Mouse (Mus musculus) embryonic facial prominence, embryonic 13.5 days (tissue): Measurements from ENCODE around the gene Frmd4b. TPM values are rescaled to one million over a fixed set of nuclear protein-coding genes. Genes with fewer than 3 reads are reported as not detected.

Experiments
- ATAC-seq: fragments of 200-750 bp; cut with Nextera tagmentation; 2 replicates; pipeline ENCODE4 v1.8.0; 2017; ENCODE audit warnings: low read depth; ENCODE audit not compliant: insufficient number of reproducible peaks, insufficient read depth, low FRiP score, low TSS enrichment
- H3K27ac ChIP-seq: fragments of 300-500 bp; sonication (generic); 2 replicates; pipeline ENCODE4 v1.5.1; 2015; ENCODE audit warnings: moderate library complexity, mild to moderate bottlenecking, inconsistent platforms
- H3K27me3 ChIP-seq: fragments of 300-500 bp; sonication (generic); 2 replicates; pipeline ENCODE4 v1.6.1; 2015; ENCODE audit warnings: mild to moderate bottlenecking, inconsistent platforms
- H3K36me3 ChIP-seq: fragments of 300-500 bp; sonication (generic); 2 replicates; pipeline ENCODE4 v1.6.1; 2015; ENCODE audit warnings: mild to moderate bottlenecking, inconsistent platforms
- H3K4me1 ChIP-seq: fragments of 300-500 bp; sonication (generic); 2 replicates; pipeline ENCODE4 v1.6.1; 2015; ENCODE audit warnings: inconsistent platforms
- H3K4me2 ChIP-seq: fragments of 300-500 bp; sonication (generic); 2 replicates; pipeline ENCODE4 v1.6.1; 2015; ENCODE audit warnings: moderate library complexity, mild to moderate bottlenecking, inconsistent platforms
- H3K4me3 ChIP-seq: fragments of 300-500 bp; sonication (generic); 2 replicates; pipeline ENCODE4 v1.5.1; 2015; ENCODE audit warnings: mild to moderate bottlenecking, inconsistent platforms
- H3K9ac ChIP-seq: fragments of 300-500 bp; sonication (generic); 2 replicates; pipeline ENCODE4 v1.6.1; 2015; ENCODE audit warnings: mild to moderate bottlenecking, inconsistent platforms
- H3K9me3 ChIP-seq: fragments of 300-500 bp; sonication (generic); 2 replicates; pipeline ENCODE4 v1.6.1; 2016; ENCODE audit warnings: inconsistent platforms
- WGBS: fragments of 180-500 bp; shearing (Covaris S2); methylation state at CpG from one replicate; pipeline ENCODE4 v1.1.7; 2015; ENCODE audit warnings: mixed read lengths; 5-methylcytosine and 5-hydroxymethylcytosine counted together
- polyA plus RNA-seq: library from polyadenylated mRNA; unstranded; fragments of >200 nt; fragmentation: Nextera tagmentation; extraction: Ambion mirVana; gene quantifications from 2 replicates; pipeline ENCODE4 v1.2.1, GENCODE M21; 2015

The Frmd4b gene
- polyA plus RNA-seq, 1 experiment from 2014 or later: 13.5 TPM

DNA sequence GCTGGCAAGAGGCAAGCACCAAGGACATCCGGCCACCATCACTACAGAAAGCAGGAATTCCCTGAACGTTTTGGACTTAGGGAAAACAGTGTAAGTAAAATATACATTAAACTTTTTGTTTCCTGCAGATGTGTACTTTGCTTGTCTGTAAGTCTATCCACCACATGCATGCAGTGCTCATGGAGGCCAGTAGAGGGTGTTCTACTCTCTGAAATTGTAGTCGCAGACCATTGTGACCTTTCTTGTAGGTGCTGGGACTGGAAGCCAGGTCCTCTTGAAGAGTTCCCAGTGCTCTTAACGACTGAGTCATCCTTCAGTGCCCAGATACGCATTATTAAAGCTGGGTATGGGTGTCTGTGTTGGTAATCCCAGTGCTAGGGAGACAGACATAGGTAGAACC lies 126.3 kb downstream of the Frmd4b start:
- H3K4me1 ChIP-seq: peaks cover 23% of the 10 kb centered on the region
- H3K4me2 ChIP-seq: no peak overlapping the region
- 88% methylated on average over 5 of the region's 5 CpGs for WGBS
- H3K27ac ChIP-seq: no peak overlapping the region
- H3K36me3 ChIP-seq: no peaks in the 10 kb centered on the region
- H3K9ac ChIP-seq: no peak overlapping the region
- H3K4me3 ChIP-seq: no peak overlapping the region
- no peaks in the 10 kb centered on the region for H3K9me3 ChIP-seq
- no peak for ATAC-seq
- peaks cover 33% of the 10 kb centered on the region for H3K27me3 ChIP-seq

DNA sequence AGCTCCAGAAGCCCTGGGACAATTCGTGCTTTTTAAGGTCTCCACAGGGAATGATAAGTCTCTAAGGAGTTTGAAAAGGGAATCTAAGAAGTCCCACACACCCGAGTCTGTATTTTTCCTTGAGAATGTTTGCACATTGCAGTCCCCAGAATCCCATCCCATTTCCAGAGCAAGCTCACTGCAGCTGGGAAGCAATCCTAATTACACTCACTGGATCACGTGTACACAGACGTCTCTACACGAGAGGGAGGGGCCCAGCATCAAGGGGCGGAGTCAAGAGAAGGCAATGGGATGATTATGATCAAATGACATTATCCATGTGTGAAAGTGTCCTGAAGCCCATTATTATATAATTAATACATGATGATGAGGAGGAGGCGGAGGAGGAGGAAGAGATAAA lies 128.5 kb downstream of the Frmd4b start:
- Histone ChIP-seq H3K27ac (no peak overlapping the region), H3K36me3 (no peaks in the 10 kb centered on the region), H3K4me1 (peaks cover 26% of the 10 kb centered on the region), H3K4me3 (no peak overlapping the region), H3K9me3 (no peaks in the 10 kb centered on the region), H3K4me2 (peak overlapping the region; percentile 99), H3K9ac (no peak overlapping the region), H3K27me3 (peaks cover 47% of the 10 kb centered on the region)
- ATAC-seq: no peak
- WGBS: 29% methylated on average over 7 of the region's 7 CpGs

DNA sequence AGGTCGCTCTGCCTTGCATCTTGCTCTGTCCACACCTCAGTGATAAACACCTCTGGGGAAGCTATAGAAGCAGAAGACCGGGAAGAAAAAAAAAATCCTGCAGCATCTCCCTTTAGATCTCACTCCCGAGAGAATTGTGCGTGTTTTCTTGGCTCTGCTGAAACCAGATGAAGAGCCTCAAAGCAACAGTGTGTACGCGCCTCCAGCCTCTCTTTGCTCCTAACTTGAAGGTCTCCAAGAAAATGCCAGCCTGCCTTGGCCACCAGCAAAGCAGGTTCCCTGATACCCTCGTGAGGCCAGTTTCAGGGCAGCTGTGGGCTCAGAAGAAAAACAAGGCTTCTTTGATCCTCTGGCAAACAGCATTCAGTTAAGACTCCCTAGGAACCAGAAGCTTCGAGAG lies 129.1 kb downstream of the Frmd4b start:
- Histone ChIP-seq H3K9me3 (no peaks in the 10 kb centered on the region), H3K27ac (no peak overlapping the region), H3K9ac (no peak overlapping the region), H3K27me3 (peaks cover 47% of the 10 kb centered on the region), H3K4me2 (peak overlapping the region; percentile 99), H3K4me1 (peaks cover 23% of the 10 kb centered on the region), H3K36me3 (no peaks in the 10 kb centered on the region), H3K4me3 (peak overlapping the region; percentile 52; the same call in 1 of the 2 replicates)
- WGBS: 14% methylated on average over 8 of the region's 8 CpGs
- ATAC-seq: no peak

DNA sequence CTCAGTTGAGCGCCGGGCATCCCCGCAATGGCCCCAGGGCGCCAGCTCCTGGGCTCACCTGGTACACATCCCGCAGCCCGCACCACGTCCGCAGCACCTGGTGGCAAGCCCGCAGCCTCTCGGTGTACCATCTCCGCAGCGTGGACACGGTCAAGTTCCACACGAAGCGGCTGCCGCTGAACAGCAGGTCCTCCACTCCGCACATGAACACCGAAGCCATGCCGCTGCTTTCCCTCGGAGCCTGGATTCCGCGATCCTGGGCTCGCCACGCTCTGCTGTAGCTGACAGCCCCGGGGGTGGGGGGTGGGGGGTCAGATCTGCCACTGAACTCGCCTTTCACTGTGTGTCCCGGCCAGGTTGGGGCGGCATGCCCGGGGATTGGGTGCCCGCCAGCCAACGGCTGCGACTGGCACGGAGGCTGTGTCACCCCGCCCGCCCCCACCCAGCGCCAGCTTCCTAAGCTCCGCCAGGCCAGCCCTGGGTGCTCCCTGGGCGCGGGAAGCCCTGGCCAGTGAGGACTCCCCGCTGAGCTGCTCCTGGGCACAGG lies 129.7 kb downstream of the Frmd4b start:
- no peaks in the 10 kb centered on the region for H3K36me3 ChIP-seq
- peaks cover 47% of the 10 kb centered on the region for H3K27me3 ChIP-seq
- WGBS: under 1% methylated on average over 40 of the region's 40 CpGs
- ATAC-seq: 0 out of 2 replicates have a peak, but pooled peaks have one; percentile 27
- peak overlapping the region; percentile 52 for H3K4me3 ChIP-seq
- no peak overlapping the region for H3K27ac ChIP-seq
- peak overlapping the region; percentile 99 for H3K4me2 ChIP-seq
- peaks cover 23% of the 10 kb centered on the region for H3K4me1 ChIP-seq
- H3K9me3 ChIP-seq: no peaks in the 10 kb centered on the region
- peak overlapping the region; percentile 64 for H3K9ac ChIP-seq

DNA sequence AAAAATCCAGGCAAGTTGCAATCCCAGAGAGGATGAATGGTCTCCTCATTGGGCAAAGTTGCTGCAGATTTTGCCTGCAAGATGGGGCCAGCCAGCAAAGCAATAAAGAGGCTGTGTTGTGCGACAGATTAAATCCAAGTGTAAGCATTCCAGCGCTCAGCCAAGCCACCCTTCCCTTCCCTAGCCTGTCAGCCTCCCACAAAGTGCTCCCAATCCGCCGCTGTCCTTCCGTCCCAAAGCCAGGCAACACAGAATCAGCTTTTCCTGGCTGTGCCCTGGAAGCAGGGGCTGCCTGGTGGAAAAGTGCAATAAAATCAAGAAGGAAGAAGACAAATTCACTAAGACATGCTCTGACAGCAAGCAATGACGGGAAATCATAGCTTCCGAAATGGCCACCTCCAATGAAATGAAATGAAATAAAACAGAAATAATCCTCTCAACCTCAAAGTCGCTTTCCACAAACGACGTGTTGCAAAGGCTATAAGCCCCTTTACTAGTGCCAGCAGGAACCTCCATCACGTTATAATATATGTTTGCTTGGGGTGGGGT lies 130.5 kb downstream of the Frmd4b start:
- peak overlapping the region; percentile 64 for H3K9ac ChIP-seq
- ATAC-seq: no peak
- no peaks in the 10 kb centered on the region for H3K36me3 ChIP-seq
- H3K27ac ChIP-seq: no peak overlapping the region
- peaks cover 23% of the 10 kb centered on the region for H3K4me1 ChIP-seq
- H3K9me3 ChIP-seq: no peaks in the 10 kb centered on the region
- 13% methylated on average over 11 of the region's 11 CpGs for WGBS
- peaks cover 47% of the 10 kb centered on the region for H3K27me3 ChIP-seq
- peak overlapping the region; percentile 99 for H3K4me2 ChIP-seq
- H3K4me3 ChIP-seq: peak overlapping the region; percentile 52

DNA sequence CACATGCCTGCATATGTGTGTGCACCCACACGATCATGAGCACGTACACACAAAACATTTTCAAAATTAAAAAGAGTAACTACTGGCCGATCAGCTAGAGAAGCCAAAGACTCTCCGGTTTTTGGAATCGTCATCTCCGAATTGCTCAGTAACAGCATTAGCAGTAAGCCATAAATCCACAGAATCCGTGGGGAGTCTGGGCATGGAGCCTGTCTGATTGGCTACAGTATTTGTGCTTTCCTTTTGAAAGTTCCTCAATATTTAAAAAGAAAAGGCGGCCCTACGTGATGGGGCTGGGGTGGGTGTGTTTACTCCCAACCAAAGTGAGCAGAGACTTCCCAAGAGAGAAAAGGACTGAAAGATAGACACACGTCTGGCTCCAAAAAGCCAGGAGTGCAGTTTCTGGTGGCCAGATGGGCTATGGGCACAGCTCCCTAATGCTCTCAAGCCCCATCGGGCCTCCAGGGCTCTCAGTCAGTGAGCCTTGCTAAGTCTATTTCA lies 131.4 kb downstream of the Frmd4b start:
- Histone ChIP-seq H3K9ac (no peak overlapping the region), H3K4me3 (no peak overlapping the region), H3K4me2 (0 out of 2 replicates have a peak overlapping the region, but pooled peaks have one; percentile 14), H3K36me3 (no peaks in the 10 kb centered on the region), H3K27me3 (peaks cover 47% of the 10 kb centered on the region), H3K27ac (no peak overlapping the region), H3K9me3 (no peaks in the 10 kb centered on the region), H3K4me1 (peaks cover 23% of the 10 kb centered on the region)
- ATAC-seq: no peak
- WGBS: 74% methylated on average over 11 of the region's 11 CpGs

DNA sequence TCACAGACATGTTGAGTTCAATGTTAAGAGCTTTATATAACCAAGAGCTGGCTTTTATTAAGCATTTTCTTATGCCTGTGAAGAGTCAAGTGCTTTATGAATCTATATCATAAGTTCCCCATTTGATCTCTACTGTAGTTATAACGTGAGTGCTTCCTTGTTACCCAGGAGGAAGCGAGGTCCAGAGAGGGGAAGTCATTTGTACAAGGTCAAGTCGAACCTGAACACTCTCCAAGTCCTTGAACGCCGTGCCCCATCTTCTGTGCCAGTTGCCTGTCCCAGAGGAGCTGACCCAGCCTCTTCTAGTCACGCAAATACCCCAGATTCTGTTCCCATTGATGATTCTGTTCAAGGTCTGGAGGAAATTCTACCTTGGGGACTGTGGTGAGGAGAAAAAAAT lies 135.4 kb downstream of the Frmd4b start:
- H3K4me2 ChIP-seq: no peak overlapping the region
- ATAC-seq: no peak
- no peaks in the 10 kb centered on the region for H3K36me3 ChIP-seq
- peaks cover 22% of the 10 kb centered on the region for H3K27me3 ChIP-seq
- H3K4me3 ChIP-seq: no peak overlapping the region
- H3K9me3 ChIP-seq: no peaks in the 10 kb centered on the region
- H3K9ac ChIP-seq: no peak overlapping the region
- no peak overlapping the region for H3K27ac ChIP-seq
- H3K4me1 ChIP-seq: peaks cover 8% of the 10 kb centered on the region
- 66% methylated on average over 6 of the region's 6 CpGs for WGBS

DNA sequence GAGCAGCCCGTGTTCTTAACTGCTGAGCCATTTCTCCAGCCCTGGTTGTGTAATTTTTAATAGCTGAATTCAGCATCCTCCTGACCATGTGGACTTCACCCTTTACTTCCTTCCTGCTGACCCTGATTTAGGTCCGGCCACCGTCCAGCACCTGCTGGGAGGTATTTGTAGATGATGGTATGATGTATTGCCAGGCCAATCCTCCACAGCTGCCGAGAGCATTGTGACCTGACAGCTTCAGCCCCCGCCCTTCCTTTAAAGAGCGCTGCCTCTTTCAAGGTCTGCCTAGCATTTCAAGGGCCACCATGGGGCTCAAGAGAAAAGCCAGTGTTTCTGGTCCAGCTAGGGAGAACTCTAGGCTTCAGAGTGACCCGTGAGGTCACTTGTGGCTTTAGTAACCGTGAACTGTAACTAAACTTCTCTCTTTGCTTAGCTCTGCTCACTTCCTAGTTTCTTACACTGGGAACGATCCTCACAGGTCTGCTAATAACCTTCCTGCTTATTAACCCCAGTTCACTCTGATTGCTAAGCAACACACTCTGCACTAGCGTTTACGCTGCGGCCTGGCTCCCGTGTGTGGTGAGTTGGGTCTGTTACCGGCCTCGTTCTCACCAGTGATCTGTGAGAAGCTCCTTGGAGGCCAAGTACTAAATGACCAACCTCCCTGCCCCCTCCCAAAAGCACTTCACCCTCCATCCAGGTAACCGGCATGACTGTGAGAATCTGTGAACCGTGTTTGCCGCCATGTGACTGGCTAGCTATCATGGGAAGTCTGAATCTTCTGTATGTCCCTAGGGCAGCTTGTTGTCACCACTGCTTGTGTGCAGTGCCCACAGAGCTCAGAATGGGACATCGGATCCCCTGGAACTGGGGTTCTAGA lies 138.1 kb downstream of the Frmd4b start:
- H3K4me2 ChIP-seq: no peak overlapping the region
- no peak for ATAC-seq
- H3K4me3 ChIP-seq: no peak overlapping the region
- no peaks in the 10 kb centered on the region for H3K36me3 ChIP-seq
- no peaks in the 10 kb centered on the region for H3K9me3 ChIP-seq
- H3K4me1 ChIP-seq: no peaks in the 10 kb centered on the region
- 73% methylated on average over 19 of the region's 19 CpGs for WGBS
- no peak overlapping the region; the same call in 1 of the 2 replicates for H3K9ac ChIP-seq
- H3K27me3 ChIP-seq: no peaks in the 10 kb centered on the region
- no peak overlapping the region for H3K27ac ChIP-seq

DNA sequence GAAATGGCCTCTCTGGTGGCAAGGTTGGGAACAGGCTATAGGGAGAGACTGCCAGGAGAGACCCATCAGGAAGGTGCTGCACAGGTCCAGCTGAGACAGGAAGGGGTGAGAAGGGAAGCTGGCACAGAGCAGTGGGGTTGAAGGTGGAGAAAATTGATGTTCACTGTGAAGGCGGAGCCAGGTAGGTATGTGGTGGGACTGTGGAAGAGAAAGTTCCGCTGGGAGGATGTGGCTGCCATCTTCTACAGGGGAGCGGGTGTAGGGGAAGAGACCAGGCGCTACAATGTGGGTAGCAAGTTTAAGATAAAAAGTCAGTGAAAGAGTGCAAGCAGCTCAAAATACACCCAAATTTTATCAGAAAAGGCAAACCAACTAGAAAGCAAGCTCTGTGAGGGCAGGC lies 143.7 kb downstream of the Frmd4b start:
- no peak overlapping the region for H3K4me3 ChIP-seq
- no peaks in the 10 kb centered on the region for H3K36me3 ChIP-seq
- no peak overlapping the region for H3K9ac ChIP-seq
- no peak overlapping the region for H3K27ac ChIP-seq
- no peak for ATAC-seq
- no peak overlapping the region for H3K4me2 ChIP-seq
- no peaks in the 10 kb centered on the region for H3K9me3 ChIP-seq
- no peaks in the 10 kb centered on the region for H3K4me1 ChIP-seq
- no peaks in the 10 kb centered on the region for H3K27me3 ChIP-seq
- WGBS: 94% methylated on average over 4 of the region's 4 CpGs

DNA sequence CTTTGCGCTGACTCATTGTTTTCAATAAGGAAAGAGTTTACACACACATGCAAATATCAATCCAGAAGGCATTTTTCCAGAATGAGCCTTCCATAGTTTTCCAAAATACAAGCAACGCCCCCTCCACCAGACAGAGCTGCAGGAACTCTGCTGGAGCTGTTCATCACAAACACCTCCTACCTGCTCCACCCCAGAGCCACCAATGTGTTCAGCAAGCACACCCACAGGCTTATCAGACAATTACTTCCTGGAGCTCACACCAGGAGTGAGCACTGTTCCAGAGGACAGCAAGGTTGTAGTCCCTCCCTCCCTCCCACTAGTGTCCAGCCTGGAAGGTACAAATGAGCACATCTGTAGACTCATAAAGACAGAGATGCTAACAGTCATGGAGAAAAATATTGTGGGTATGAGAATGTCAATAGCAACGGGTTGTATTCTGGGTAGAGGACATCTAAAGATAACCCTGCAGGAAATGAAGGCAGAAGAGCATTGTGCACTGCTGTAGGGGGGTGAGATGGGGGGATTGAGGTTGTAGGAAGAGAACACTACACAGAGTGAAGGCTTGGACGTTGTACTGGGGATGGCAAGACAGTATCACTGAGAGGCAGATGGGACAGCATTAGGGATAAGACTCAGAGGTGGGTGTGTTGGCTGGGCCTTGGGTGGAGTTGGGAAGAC lies 144.3 kb downstream of the Frmd4b start:
- Histone ChIP-seq H3K9ac (no peak overlapping the region), H3K4me2 (no peak overlapping the region), H3K4me3 (no peak overlapping the region), H3K4me1 (no peaks in the 10 kb centered on the region), H3K27me3 (no peaks in the 10 kb centered on the region), H3K27ac (no peak overlapping the region), H3K36me3 (no peaks in the 10 kb centered on the region), H3K9me3 (no peaks in the 10 kb centered on the region)
- no peak for ATAC-seq
- WGBS: 83% methylated on average over 4 of the region's 4 CpGs

DNA sequence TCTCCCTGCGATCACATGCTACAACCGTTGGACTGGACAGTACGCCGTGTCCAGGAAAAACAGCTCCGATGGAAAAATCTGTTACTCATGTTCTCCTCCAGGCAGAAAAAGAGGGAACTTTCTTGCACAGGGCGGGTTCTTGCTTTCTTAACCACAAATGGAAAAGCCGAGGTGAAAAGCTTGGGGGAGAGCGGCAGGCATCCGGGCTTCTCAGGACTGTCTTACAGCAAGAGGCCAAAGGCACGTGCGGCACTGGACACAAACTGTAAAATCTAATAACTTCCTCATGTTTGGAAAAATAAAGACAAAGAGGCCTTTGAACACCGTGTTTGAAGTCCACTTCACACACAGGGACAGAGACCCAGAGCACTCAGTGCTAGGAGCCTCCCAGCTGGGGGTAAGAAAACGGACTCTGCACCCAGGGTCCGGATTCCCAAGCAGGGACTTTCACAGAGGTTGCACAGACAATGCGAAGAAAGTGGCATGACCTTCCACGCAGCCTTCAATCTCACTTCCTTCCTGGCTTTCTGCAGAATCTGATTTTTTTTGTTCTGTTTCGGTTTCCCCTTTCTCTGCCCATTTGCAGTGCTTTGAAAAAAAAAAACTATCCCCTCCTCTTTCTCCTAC lies 153.3 kb downstream of the Frmd4b start:
- H3K9ac ChIP-seq: peak overlapping the region; percentile 37; the same call in 1 of the 2 replicates
- no peaks in the 10 kb centered on the region for H3K9me3 ChIP-seq
- no peaks in the 10 kb centered on the region for H3K27me3 ChIP-seq
- WGBS: 32% methylated on average over 17 of the region's 17 CpGs
- ATAC-seq: no peak
- H3K4me2 ChIP-seq: peak overlapping the region; percentile 39
- H3K27ac ChIP-seq: peak overlapping the region; percentile 30
- H3K36me3 ChIP-seq: no peaks in the 10 kb centered on the region
- no peak overlapping the region for H3K4me3 ChIP-seq
- H3K4me1 ChIP-seq: peaks cover 18% of the 10 kb centered on the region
